Comparison of ENCODE assay signal across 8 mouse cellular contexts in genomic region chr4:143325625-143325941, GRCm38 (mm10). TPM values are rescaled to one million over a fixed set of nuclear protein-coding genes. Genes with fewer than 3 reads are reported as not detected.
DNase-seq lines count a peak whose midpoint lies in the region; ATAC-seq lines count a peak whose summit lies in the region.

No protein-coding gene starts in this region.

- WGBS in hindbrain, embryonic 16.5 days = under 1% methylated on average over 10 of the region's 10 CpGs

- no peak overlapping the region for H3K27ac ChIP-seq in hindbrain, embryonic 16.5 days (ENCODE audit: low read depth, low read length)

- DNase-seq in ZHBTc4 (ENCODE audit: low read depth, low spot score) = peak; percentile 83
- peak; percentile 89 to 94 for DNase-seq in cerebellum, postnatal 25 days
- peak; percentile 86 for DNase-seq in frontal cortex, postnatal 36 days (ENCODE audit: low spot score in 2 of 2)
- peak; percentile 58 for DNase-seq in left cerebral cortex, adult 11 months (ENCODE audit: low spot score)
- DNase-seq in lung, postnatal 25 days (ENCODE audit: low spot score) = peak; percentile 65
- peak; percentile 61 for DNase-seq in retina, postnatal 7 days (ENCODE audit: low read depth, low spot score)
- peak; percentile 55 to 85 for DNase-seq in urinary bladder, postnatal 4 days (ENCODE audit: low spot score in 2 of 2)

- 0 out of 2 replicates have a peak overlapping the region, but pooled peaks have one; percentile 32 for H3K9ac ChIP-seq in hindbrain, embryonic 16.5 days (ENCODE audit: low read depth, low read length)

- H3K27me3 ChIP-seq in hindbrain, embryonic 16.5 days (replicated peaks; ENCODE audit: control insufficient read depth, insufficient read depth, low read length) = no peaks in the 10 kb centered on the region

- no peaks in the 10 kb centered on the region for H3K36me3 ChIP-seq in hindbrain, embryonic 16.5 days (ENCODE audit: control insufficient read depth, insufficient read depth, low read length)

- peak overlapping the region; percentile 56 for H3K4me2 ChIP-seq in hindbrain, embryonic 16.5 days (ENCODE audit: low read length)

- H3K4me3 ChIP-seq in hindbrain, embryonic 16.5 days (ENCODE audit: low read length) = peak overlapping the region; percentile 23

- H3K9me3 ChIP-seq in hindbrain, embryonic 16.5 days (ENCODE audit: control insufficient read depth, low read length) = no peaks in the 10 kb centered on the region

- peak; percentile 41 for ATAC-seq in hindbrain, embryonic 16.5 days

- H3K4me1 ChIP-seq in hindbrain, embryonic 16.5 days (ENCODE audit: control insufficient read depth, insufficient read depth, low read depth, low read length) = peaks cover 6% of the 10 kb centered on the region

RNA-seq across cellular contexts. Expression of gene Lrrc38, which starts 24.0 kb away (rescaled TPM):
- 0.38 and 0.69 TPM in 2 replicates for polyA plus RNA-seq in hindbrain, embryonic 16.5 days (2015; fragmentation: Nextera tagmentation; extraction: Ambion mirVana)

RNA-seq across cellular contexts. Expression of gene Pdpn, which starts 26.2 kb away (rescaled TPM):
- polyA plus RNA-seq in hindbrain, embryonic 16.5 days (2015; fragmentation: Nextera tagmentation; extraction: Ambion mirVana) = 46.9 and 51.6 TPM in 2 replicates
